Mouse (Mus musculus): ENCODE results near the gene Gstp3.

GRCm38 (mm10) chr19:4033742-4034141 lies 25.6 kb downstream of the Gstp3 start:
- TF ChIP-seq CTCF (IDR thresholded peaks at IDR 0.05; ENCODE audit: control insufficient read depth, insufficient read depth, low read length) (no peak), POLR2A (IDR thresholded peaks at IDR 0.05; ENCODE audit: borderline replicate concordance, control insufficient read depth, low read depth, low read length) (no peak)
